Mouse (Mus musculus) thymus, postnatal 25 days (tissue): ENCODE measurements around the gene Kcnj6.
"Not testable (repeated sequence)": the region's sequence is repeated elsewhere in the genome, so short reads cannot be mapped to it uniquely, and the experiment has no call there.

Source experiments
- DNase-seq: peaks from one replicate; pipeline ENCODE4 v3.0.0; 2022

The Kcnj6 gene

DNA sequence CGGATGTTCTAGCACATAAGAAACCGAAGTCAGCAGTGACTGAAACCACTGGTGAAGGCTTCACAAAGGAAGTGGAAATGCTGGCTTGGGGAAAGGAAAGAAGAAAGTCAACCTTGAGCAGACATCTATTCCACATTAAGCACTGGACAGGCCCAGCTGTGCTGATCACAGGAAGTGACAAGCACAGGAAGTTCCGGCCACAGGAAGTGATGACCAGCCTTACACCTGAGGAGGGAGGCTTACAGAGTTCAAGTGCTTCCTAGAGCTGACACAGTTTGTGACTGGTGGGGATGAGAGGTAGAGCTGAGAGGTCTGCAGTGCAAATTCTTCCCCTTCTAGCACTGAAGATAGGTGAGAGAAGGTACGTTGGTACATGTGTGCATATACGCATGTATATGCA is 151.5 kb downstream of the Kcnj6 start:
- DNase-seq = no peak

- no peak for DNase-seq
These were observed 152.7 kb downstream of the Kcnj6 start for GRCm38 (mm10) chr16:94844769-94845168.

GRCm38 (mm10) chr16:94839398-94839797 is 158.1 kb downstream of the Kcnj6 start:
- DNase-seq = no peak

- DNase-seq = no peak
These were observed 159.6 kb downstream of the Kcnj6 start for GRCm38 (mm10) chr16:94837881-94838280.

- no peak for DNase-seq
These were observed 163.0 kb downstream of the Kcnj6 start for GRCm38 (mm10) chr16:94834502-94834901.

GRCm38 (mm10) chr16:94828166-94828565 is 169.3 kb downstream of the Kcnj6 start:
- no peak for DNase-seq

DNA sequence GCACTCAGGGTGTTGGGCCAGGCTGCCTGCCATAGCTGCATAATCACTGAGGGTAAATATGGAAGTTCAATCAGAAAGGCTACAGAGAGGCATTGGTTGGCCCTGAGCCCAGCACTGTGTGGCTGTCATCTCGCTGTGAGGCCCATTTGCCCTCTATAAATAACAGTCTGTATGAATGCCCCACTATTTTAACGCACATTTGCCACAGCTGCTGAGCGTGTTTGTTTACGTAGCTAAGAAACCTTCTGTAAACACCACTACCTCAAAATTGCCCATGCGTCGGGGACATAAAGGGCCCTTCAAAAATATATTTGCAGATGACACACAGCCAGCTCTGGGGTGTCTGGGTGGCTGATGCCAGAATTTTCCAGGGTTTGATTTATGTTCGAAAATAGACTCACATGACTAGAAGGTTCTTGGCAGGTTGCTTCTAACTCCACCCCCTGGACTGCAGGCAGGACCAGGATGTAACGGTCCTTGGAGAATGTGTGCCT is 170.4 kb downstream of the Kcnj6 start:
- no peak for DNase-seq

DNA sequence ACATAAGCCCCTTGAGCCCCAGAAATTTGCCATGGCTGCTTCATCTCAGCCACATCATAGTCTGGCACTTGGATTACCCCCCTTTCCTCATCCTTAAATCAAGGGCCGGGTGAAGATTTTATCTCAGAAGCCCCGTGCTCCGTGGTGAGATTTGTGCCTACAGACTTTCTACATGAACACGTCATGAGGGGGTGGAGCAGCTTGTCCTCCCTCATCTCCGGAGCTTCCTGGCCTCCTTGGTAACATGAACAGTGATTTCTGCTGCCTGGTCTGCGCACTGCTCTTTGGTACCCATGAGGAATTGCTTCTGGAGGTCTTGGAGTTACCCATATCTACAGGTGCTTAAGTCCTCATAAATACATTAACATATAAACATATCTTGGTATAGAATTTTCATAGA is 172.2 kb downstream of the Kcnj6 start:
- DNase-seq = no peak

- no peak for DNase-seq
These were observed 174.9 kb downstream of the Kcnj6 start for GRCm38 (mm10) chr16:94822611-94823010.

GRCm38 (mm10) chr16:94821610-94822009 is 175.9 kb downstream of the Kcnj6 start:
- no peak for DNase-seq

DNA sequence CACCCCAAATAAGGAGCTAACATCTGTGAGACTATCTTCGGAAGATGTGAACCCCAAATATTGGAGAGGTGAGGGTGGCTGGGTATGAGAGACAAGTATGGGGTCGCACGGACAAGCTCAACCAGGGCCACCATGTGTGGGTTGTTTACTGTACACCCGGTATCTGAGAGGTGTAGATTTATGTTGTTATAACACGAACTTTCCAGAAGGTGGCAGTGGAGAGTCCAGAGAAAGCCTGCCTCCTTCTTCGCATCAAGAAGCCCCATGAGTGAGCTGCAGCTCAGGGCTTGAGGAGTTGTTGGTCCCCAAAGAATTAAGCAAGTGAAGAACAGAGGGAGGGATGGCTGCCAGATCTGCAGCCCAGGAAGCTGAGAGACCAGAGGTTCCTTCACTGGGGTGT is 181.1 kb downstream of the Kcnj6 start:
- DNase-seq = peak; percentile 12

DNA sequence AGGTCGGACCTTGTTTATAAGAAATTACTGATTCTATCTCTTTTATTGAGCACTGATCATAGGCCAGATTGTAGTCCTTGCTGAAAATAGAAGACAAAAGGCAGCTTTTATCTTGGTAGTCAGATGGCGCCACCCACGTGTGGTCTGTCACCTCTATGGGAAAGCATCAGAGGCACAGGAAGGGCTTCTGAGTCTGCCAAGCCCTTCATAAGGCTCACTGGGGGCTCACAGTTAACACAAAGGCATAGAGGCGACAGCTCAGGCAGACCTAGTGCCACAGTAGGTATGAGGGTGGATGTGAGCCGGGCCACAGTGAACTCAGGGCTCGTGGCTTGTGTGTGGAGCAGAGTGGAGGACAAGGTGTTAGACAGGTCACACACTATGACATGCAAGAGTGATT is 181.6 kb downstream of the Kcnj6 start:
- DNase-seq = no peak

DNA sequence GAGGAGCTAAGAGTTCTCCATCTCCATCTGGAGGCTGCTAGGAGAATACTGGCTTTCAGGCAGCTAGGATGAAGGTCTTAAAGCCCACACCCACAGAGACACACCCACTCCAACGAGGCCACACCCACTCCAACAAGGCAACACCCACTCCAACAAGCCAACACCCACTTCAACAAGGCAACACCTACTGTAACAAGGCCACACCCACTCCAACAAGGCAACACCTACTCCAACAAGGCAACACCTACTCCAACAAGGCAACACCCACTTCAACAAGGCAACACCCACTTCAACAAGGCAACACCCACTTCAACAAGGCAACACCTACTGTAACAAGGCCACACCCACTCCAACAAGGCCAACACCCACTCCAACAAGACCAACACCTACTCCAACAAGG is 188.2 kb downstream of the Kcnj6 start:
- DNase-seq = not testable (repeated sequence)

GRCm38 (mm10) chr16:94798241-94798640 is 199.3 kb downstream of the Kcnj6 start:
- DNase-seq = no peak

DNA sequence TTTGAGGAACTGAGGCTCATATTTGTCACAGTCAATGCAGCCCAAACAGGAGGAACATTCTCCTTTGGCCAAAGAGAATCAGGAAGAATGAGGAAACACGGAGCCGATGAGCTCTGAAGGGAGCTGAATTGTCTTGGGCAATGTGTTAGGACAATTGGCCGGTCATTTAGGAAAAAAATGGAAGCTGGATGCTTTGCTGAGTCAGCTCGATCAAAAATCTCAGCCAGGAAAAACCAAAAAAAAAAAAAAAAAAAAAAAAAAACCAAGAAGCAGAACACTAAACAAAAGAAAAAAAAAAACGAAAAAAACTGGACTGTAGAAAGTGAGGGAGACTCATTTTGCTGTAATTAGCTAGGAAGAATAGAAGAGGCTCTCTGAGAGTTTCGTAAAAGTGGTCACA is 200.1 kb downstream of the Kcnj6 start:
- no peak for DNase-seq

- DNase-seq = no peak
These were observed 204.5 kb downstream of the Kcnj6 start for GRCm38 (mm10) chr16:94793041-94793440.

DNA sequence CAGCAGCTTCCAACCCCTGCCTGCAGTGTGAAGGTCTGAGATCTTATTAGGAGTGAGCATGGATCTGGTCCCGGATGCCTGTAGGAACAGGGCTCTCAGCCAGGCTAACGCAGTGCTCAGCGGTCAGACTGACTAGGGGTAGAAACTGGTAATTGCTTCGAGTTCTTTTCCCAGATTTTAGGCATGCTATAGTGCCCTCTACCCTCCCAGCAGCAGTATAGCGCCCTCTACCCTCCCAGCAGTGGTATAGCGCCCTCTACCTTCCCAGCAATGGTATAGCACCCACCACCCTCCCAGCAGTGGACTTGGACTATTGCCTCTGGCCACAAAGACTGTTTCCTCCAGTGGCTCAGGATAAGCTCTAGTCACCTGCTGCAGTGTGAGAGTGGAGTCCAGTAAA is 207.5 kb downstream of the Kcnj6 start:
- DNase-seq = peak; percentile 3

- no peak for DNase-seq
These were observed 208.8 kb downstream of the Kcnj6 start for GRCm38 (mm10) chr16:94788716-94789115.

DNA sequence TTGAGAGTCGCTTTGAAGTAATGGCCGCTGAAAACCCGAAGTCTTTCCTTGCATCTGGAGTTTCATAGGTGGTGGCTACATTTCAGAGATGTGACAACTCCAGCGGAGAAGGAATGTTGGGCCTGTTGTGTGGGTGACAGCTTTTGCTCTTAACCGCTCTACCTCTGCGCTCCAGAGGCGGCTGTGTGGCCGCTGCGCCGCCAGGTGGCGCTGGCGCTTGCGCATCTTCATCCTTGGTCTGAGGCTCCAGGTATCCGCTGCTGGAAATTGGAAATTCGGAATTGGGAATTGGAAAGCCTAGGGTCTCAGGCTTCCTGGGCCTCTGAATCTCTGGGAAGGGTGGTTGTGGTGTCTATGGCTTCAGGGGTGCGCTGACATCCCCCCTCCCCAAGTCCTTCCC is 209.3 kb downstream of the Kcnj6 start:
- DNase-seq = peak; percentile 13

- no peak for DNase-seq
These were observed 211.6 kb downstream of the Kcnj6 start for GRCm38 (mm10) chr16:94785873-94786272.

DNA sequence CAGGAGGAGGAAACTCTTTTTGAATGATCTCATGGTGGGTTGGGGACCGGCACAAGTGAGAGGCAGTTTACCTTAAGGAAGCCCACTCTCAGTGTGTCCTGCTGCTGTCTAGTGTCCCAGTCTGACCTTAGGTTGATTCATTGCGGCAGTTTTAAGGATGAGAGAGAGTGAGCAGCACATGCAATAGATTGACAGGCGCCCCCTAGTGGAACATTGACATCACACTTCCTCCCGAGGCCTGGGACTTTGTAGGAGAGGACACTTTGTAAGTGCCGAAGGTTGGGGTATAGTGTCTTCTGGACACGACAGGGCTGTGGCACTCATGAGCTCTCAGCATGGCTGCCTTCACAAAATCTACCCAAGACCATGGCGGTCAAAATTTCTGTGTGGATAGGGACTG is 213.8 kb downstream of the Kcnj6 start:
- peak; percentile 6 for DNase-seq

DNA sequence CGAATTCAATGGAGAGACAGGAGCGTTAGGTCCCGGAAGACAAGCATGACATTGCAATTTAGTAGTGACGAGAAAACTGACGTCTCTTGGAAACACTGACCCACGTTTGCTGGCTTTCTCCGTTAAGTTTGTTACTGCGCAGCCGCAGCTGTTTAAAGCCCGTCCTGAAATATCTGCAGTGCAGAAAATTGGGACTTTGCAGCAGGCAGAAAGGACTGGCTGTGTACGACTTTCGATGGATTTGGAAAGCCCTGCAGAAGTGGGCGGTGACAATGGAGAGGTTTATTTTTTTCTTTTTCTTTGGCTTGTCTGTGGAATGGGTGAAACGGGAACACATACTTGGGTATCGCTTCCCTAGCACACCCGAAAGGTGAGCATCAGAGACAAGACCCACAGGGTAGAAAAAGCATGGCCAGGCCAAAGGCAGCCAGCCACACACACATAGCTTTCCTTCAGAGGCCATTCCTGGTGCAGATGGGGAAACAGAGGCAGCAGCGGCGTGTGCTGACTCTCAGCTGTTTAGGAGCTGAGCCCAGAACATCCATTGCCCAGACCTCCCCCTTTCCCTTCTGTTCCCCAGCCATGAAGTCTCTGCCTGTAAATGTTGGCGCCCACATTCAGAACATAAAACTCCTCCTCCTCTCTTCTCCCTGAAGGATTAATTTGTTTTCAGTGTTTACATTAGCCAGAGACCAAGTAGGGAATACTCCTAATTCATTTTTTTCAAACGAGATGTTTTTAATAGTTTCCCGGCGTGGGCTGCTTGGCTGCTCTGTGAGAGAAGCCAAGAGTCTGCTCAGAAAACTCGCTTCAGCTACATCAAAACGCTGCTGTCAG is 215.2 kb downstream of the Kcnj6 start:
- DNase-seq = no peak

DNA sequence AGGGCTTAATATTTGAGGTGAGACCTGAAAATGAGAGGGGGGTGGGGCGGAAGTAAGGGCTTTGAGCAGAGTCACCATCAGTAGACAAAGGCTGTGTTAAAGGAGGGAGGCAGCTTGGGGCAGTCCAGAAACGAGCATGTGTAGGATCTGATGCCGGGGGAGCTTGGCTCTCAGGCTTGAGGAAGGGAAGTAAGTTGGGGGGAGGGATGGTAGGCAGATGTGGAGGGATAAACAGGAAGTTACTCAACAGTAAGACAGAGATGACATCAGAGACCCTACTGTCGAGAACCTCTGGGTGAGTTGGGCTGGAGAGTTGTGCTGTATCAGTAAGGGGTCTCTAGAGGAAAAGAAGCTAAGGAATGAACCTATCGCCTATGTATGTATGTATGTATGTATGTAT is 223.6 kb downstream of the Kcnj6 start:
- no peak for DNase-seq

DNA sequence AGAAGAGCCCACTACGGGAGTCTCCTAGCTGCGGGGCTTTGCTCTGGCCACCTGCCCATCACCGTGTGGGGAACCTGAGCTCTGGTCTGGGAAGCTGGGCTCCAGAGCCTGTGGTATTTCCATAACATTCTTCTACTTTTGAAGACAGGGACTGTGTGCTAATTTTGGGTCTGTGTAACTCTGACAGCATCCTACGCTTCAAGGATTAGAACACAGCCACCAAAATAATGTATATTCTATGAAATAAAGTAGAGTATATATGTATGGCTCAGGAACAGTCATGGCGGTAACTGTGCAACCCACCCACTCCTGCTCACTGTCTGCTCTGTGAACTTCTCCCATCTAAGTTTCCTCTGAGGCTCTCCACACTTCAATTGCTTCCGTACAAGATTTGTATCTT is 229.9 kb downstream of the Kcnj6 start:
- DNase-seq = no peak

DNA sequence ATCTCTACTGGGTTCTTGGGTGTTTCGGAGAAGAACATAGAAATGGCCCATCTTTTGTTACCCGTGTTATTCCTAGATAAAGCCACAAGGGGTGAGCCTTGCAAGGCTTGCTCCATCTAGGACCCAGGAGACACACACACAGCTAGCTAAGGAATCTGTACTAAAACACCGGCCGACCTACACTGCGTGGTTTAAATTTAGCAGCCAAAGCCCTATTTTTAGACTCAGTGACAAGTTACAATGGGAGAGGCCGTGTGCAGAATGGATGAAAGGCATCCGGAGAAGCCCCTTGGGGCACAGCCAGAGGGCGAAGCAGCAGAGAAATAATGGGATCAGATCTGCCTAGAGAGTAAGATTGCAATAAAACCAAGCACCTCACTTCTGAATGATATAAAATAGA is 232.4 kb downstream of the Kcnj6 start:
- DNase-seq = no peak
